Comparison of ENCODE assay signal across 8 mouse cellular contexts in genomic region chr17:66123066-66123815, GRCm38 (mm10). TPM values are rescaled to one million over a fixed set of nuclear protein-coding genes. Genes with fewer than 3 reads are reported as not detected.
DNase-seq lines count a peak whose midpoint lies in the region; ATAC-seq and TF ChIP-seq lines count a peak whose summit lies in the region.

Gene Ddx11 (plus strand): TSS chr17:66123520.

- no peaks in the 10 kb centered on the region for H3K27me3 ChIP-seq in embryonic facial prominence, embryonic 12.5 days
- H3K27me3 ChIP-seq in limb, embryonic 11.5 days (ENCODE audit: control insufficient read depth, insufficient read depth, low read length) = no peaks in the 10 kb centered on the region
- H3K27me3 ChIP-seq in midbrain, embryonic 13.5 days = no peaks in the 10 kb centered on the region
- no peaks in the 10 kb centered on the region for H3K27me3 ChIP-seq in small intestine, adult 2 months (ENCODE audit: control insufficient read depth, insufficient read depth, low read length)

- peak within 1 kb of the TSS; percentile 92 for H3K27ac ChIP-seq in embryonic facial prominence, embryonic 12.5 days
- H3K27ac ChIP-seq in limb, embryonic 11.5 days (replicated peaks; ENCODE audit: low read depth, low read length) = peak within 1 kb of the TSS; percentile 83
- H3K27ac ChIP-seq in midbrain, embryonic 13.5 days = 0 out of 2 replicates have a peak within 1 kb of the TSS, but pooled peaks have one; percentile 10
- H3K27ac ChIP-seq in small intestine, adult 2 months (ENCODE audit: insufficient read depth, low read depth, low read length) = peak within 1 kb of the TSS; percentile 63

- H3K9me3 ChIP-seq in embryonic facial prominence, embryonic 12.5 days = no peaks in the 10 kb centered on the region
- no peaks in the 10 kb centered on the region for H3K9me3 ChIP-seq in limb, embryonic 11.5 days (ENCODE audit: control insufficient read depth, low read length)
- H3K9me3 ChIP-seq in midbrain, embryonic 13.5 days = no peaks in the 10 kb centered on the region

- peak within 1 kb of the TSS; percentile 69 for H3K4me2 ChIP-seq in embryonic facial prominence, embryonic 12.5 days (replicated peaks)
- H3K4me2 ChIP-seq in limb, embryonic 11.5 days (ENCODE audit: low read depth, severe bottlenecking) = peak within 1 kb of the TSS; percentile 59
- peak within 1 kb of the TSS; percentile 63 for H3K4me2 ChIP-seq in midbrain, embryonic 13.5 days (replicated peaks)

- peak within 1 kb of the TSS; percentile 81 for H3K4me3 ChIP-seq in embryonic facial prominence, embryonic 12.5 days
- peak within 1 kb of the TSS; percentile 76 for H3K4me3 ChIP-seq in limb, embryonic 11.5 days (ENCODE audit: low read depth, low read length)
- H3K4me3 ChIP-seq in midbrain, embryonic 13.5 days (replicated peaks) = peak within 1 kb of the TSS; percentile 76
- peak within 1 kb of the TSS; percentile 77 for H3K4me3 ChIP-seq in small intestine, adult 2 months (ENCODE audit: low read depth, low read length)

- WGBS in embryonic facial prominence, embryonic 12.5 days = 6% methylated on average over 45 of the region's 45 CpGs
- 7% methylated on average over 45 of the region's 45 CpGs for WGBS in limb, embryonic 11.5 days
- 5% methylated on average over 45 of the region's 45 CpGs for WGBS in midbrain, embryonic 13.5 days
- WGBS in small intestine, adult 2 months = 2% methylated on average over 45 of the region's 45 CpGs

- H3K4me1 ChIP-seq in embryonic facial prominence, embryonic 12.5 days = peaks cover 12% of the 10 kb centered on the region; the same call in 1 of the 2 replicates
- no peaks in the 10 kb centered on the region for H3K4me1 ChIP-seq in limb, embryonic 11.5 days (ENCODE audit: control insufficient read depth, insufficient read depth, low read length)
- peaks cover 11% of the 10 kb centered on the region for H3K4me1 ChIP-seq in midbrain, embryonic 13.5 days (replicated peaks)
- H3K4me1 ChIP-seq in small intestine, adult 2 months (ENCODE audit: control insufficient read depth, insufficient read depth, insufficient read length, low read length) = no peaks in the 10 kb centered on the region

- peak; percentile 90 for DNase-seq in 3T3-L1 (ENCODE audit: low read depth, low spot score)
- DNase-seq in adrenal gland, postnatal 36 days = peak; percentile 95 to 98
- DNase-seq in heart, adult 18-20 months = peak; percentile 93 to 98
- peak; percentile 95 for DNase-seq in kidney, adult 18-20 months
- peak; percentile 96 for DNase-seq in limb, embryonic 11.5 days (ENCODE audit: low spot score)

- TF ChIP-seq CTCF in small intestine, adult 2 months (IDR thresholded peaks at IDR 0.05; ENCODE audit: extremely low read depth, insufficient read length, insufficient replicate concordance, low read depth, low read length) = no peak

- peaks cover 35% of the 10 kb centered on the region for H3K36me3 ChIP-seq in embryonic facial prominence, embryonic 12.5 days
- peaks cover 7% of the 10 kb centered on the region for H3K36me3 ChIP-seq in limb, embryonic 11.5 days (ENCODE audit: control insufficient read depth, insufficient read depth, low read length)
- H3K36me3 ChIP-seq in midbrain, embryonic 13.5 days = peaks cover 25% of the 10 kb centered on the region
- H3K36me3 ChIP-seq in small intestine, adult 2 months (ENCODE audit: control insufficient read depth, insufficient read depth, low read length) = peaks cover 16% of the 10 kb centered on the region

- TF ChIP-seq POLR2A in small intestine, adult 2 months (IDR thresholded peaks at IDR 0.05; ENCODE audit: low read depth, low read length) = peak; percentile 58; the same call in 1 of the 2 replicates

- H3K9ac ChIP-seq in embryonic facial prominence, embryonic 12.5 days = peak within 1 kb of the TSS; percentile 81
- peak within 1 kb of the TSS; percentile 67 for H3K9ac ChIP-seq in limb, embryonic 11.5 days (ENCODE audit: low read length)
- H3K9ac ChIP-seq in midbrain, embryonic 13.5 days (replicated peaks) = peak within 1 kb of the TSS; percentile 69

- peak; percentile 82 for ATAC-seq in embryonic facial prominence, embryonic 12.5 days (ENCODE audit: insufficient number of reproducible peaks, insufficient read depth, low FRiP score, low TSS enrichment)
- ATAC-seq in limb, embryonic 11.5 days (ENCODE audit: insufficient number of reproducible peaks, low FRiP score, low TSS enrichment, low read depth) = peak; percentile 86
- ATAC-seq in midbrain, embryonic 13.5 days = peak; percentile 88

RNA-seq across cellular contexts. Expression of gene Ddx11, which starts in this region (rescaled TPM):
- total RNA-seq in adrenal gland, postnatal 36 days (2021) = 1 to 10 TPM; 4.3 to 6.4 TPM
- polyA plus RNA-seq in embryonic facial prominence, embryonic 12.5 days (2016; fragmentation: Nextera tagmentation; extraction: Ambion mirVana) = 29.4 and 32.9 TPM in 2 replicates
- total RNA-seq in heart, adult 18-20 months (2021) = 1 to 10 TPM; 1.2 to 1.5 TPM
- polyA plus RNA-seq in limb, embryonic 11.5 days (2014; fragmentation: Nextera tagmentation; extraction: Ambion mirVana) = 28.0 and 32.5 TPM in 2 replicates
- polyA plus RNA-seq in midbrain, embryonic 13.5 days (2015; fragmentation: Nextera tagmentation; extraction: Ambion mirVana) = 8.3 and 10.2 TPM in 2 replicates
- 2.1 and 2.7 TPM in 2 replicates for polyA plus RNA-seq in small intestine, adult 2 months (2012; rRNA removed)

Comparison
In these comparisons a context has a peak if more than half of its experiments do, and no peak if none do; other contexts are left out.
1. Peak in every context shown above with its lines: DNase-seq, ATAC-seq, H3K4me3 ChIP-seq and H3K27ac ChIP-seq.
2. H3K27ac ChIP-seq: peak in every context shown above with its lines; median percentile 92 in embryonic facial prominence, embryonic 12.5 days; 83 in limb, embryonic 11.5 days; 63 in small intestine, adult 2 months; 10 in midbrain, embryonic 13.5 days.